Mouse (Mus musculus) heart, postnatal 14 days (tissue): ENCODE results near the gene Il17a. TPM values are rescaled to one million over a fixed set of nuclear protein-coding genes. Genes with fewer than 3 reads are reported as not detected.

Experiments used
- microRNA-seq, 2 experiments: library from miRNA; unstranded; fragments of <30 nt; microRNA quantifications; one replicate each; pipeline ENCODE4 v1.2.0; 2021 to 2022
- total RNA-seq, 2 experiments: library from RNA; stranded (reverse); gene quantifications; 2 replicates each; pipeline ENCODE4 v1.2.3; 2021

The Il17a gene
- total RNA-seq, 2 experiments from 2014 or later, result not detected

Small RNA genes within 50 kb of the gene (microRNA-seq; reads per million reads assigned to microRNA genes)
- gene Mir133b, result 0 to 1.6 reads per million in 2 experiments

Other genes starting within 250 kb of the Il17a start
- gene Pkhd1, start 112.8 kb upstream of the Il17a start, total RNA-seq, result not detected
- not detected for gene Il17f, start 59.7 kb downstream of the Il17a start, total RNA-seq
- gene Mcm3, start 89.4 kb downstream of the Il17a start, total RNA-seq, result 10 to 100 TPM in 1 of 2 experiments, 1 to 10 TPM in 1; 6.6 to 11.4 TPM
- gene Paqr8, start 159.7 kb downstream of the Il17a start, total RNA-seq, result 1 to 10 TPM; 2.4 to 3.6 TPM
- gene Efhc1, start 220.7 kb downstream of the Il17a start, total RNA-seq, result 1 to 10 TPM in 1 of 2 experiments, under 1 TPM in 1; 0.71 to 1.6 TPM